Mouse (Mus musculus) layer of hippocampus, adult 2 months (tissue): ENCODE measurements around the gene Gabrb1. TPM values are rescaled to one million over a fixed set of nuclear protein-coding genes. Genes with fewer than 3 reads are reported as not detected.

Source experiments
- DNase-seq, 2 experiments: peaks; one replicate each; pipeline ENCODE4 v3.0.0; 2022; ENCODE audit warnings: low spot score in 2 of 2
- H3K27ac ChIP-seq: fragments of 200-600 bp; 2 replicates; pipeline ENCODE4 v1.8.1; 2022
- H3K4me3 ChIP-seq: fragments of 200-600 bp; 2 replicates; pipeline ENCODE4 v1.8.1; 2022; ENCODE audit warnings: mild to moderate bottlenecking
- CTCF ChIP-seq: fragments of 200-600 bp; conservative IDR thresholded peaks from 2 replicates; pipeline ENCODE4 v1.8.1; 2022; ENCODE audit warnings: antibody characterized with exemption, mild to moderate bottlenecking, moderate library complexity
- long read RNA-seq, 2 experiments: library from polyadenylated mRNA; stranded (forward); transcript quantifications; one replicate each; pipeline ENCODE4 v2.0.0; 2021; ENCODE audit warnings: borderline mapping rate in 2 of 2
- total RNA-seq, 2 experiments: library from RNA; stranded (reverse); gene quantifications; 2 replicates each; pipeline ENCODE4 v1.2.3; 2021

Gene Gabrb1
- total RNA-seq, result 100 to 1,000 TPM; 138 to 147 TPM
- long read RNA-seq, experiment 1, full-length matches to known transcripts, result 38 of 56 reads
- long read RNA-seq, experiment 1, partial matches to known transcripts, result 5 of 56 reads
- long read RNA-seq, experiment 1, other reads (novel, unspliced or antisense), result 13 of 56 reads
- long read RNA-seq, experiment 2, full-length matches to known transcripts, result 55 of 76 reads
- long read RNA-seq, experiment 2, partial matches to known transcripts, result 8 of 76 reads
- long read RNA-seq, experiment 2, other reads (novel, unspliced or antisense), result 13 of 76 reads

DNA sequence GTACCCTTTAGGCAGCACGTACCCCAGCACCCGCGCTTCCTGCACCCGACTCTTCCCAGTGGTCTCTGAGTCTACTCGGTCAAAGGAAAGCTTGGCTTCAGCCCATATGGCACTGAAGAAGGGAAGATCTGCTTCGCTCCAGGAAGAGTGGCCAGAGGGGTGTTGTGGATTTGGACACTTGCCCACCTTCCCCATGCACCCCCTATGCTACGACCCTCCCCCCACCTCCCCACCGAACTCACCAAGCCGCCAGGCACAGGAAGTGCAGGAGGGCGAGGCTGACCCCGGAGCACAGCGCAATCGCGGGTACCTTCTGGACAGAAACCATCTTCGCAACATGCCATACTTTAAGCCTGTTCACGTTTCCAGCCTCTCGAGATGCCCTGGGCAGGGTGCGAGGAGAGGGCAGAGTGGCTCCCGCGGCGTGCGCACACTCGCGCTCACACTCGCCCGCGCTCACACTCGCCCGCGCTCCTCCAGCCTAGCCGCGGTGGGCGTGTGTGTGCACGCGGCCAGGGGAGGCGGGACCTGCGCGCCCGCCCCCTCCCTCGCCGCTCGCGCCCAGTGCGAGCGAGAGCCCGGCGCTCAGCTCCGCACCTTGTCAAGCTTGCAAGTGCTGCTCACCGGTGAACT, at the start of gene Gabrb1:
Gabrb1 (plus strand) TSS at position 632 of the 633 bp plus-strand sequence.
- peak; percentile 32 to 55 for DNase-seq
- no peak for TF ChIP-seq CTCF
- H3K27ac ChIP-seq, result peak within 1 kb of the TSS; percentile 92
- peak within 1 kb of the TSS; percentile 80 for H3K4me3 ChIP-seq

DNA sequence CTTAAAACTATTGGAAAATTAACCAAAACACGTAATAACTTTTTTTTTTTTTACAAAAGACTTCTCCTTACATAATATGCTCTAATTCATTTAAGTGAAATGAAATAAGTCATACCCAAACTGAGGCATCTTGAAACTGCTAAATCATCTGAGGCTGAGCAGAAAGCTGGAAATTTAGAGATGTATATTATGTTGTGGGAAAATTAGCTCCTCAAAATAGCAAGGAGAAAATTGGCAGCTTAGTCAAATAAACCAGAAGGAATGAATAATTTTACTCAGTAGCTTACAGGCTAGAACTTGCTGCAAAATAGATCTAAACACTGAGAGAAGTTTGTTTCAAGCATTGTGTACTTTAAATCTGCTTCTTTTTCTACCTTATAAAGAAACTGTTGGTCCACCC, 49.2 kb upstream of the Gabrb1 start:
- DNase-seq, result no peak
- no peak for TF ChIP-seq CTCF
- Histone ChIP-seq H3K27ac (0 out of 2 replicates have a peak overlapping the region, but pooled peaks have one; percentile 7), H3K4me3 (no peak overlapping the region)

DNA sequence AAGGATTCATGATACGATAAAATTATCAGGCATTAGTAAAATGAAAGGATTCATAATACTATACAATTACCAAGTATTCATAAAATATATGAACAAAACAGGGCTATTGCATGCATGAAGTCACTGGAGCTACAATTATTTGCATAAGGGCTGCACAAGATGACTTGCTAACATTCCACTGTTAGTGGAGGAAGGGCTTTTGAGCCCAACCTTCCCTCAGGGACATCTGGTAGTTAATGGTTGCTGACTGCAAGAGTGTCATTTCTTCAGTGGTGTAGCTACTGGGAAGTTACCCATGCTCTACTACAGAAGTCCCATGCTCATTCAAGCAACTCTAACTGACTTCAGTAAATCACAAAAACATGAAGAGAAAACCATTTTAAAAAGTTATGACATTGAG, 43.6 kb upstream of the Gabrb1 start:
- DNase-seq, result no peak
- TF ChIP-seq CTCF, result no peak
- no peak overlapping the region for H3K27ac ChIP-seq
- H3K4me3 ChIP-seq, result no peak overlapping the region

DNA sequence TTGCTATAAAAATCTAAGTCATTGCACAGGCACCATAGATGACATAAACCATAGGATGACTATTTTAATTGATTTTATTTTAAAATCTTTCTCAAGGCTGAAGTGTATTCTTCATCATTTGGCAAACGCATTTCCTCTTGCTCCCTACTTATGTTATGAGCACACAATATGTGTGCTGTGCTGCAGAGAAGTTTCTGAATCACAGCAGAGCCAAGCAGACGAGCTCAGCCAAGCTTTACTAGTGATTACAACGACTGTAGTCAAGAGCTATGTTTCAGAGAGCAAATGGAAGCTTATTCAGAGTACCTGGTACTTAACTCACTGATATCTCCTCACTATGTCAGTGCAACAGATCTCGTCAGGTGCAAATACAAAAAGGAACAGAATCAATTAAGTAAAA, 41.2 kb upstream of the Gabrb1 start:
- no peak for DNase-seq
- TF ChIP-seq CTCF, result no peak
- Histone ChIP-seq H3K27ac (no peak overlapping the region), H3K4me3 (no peak overlapping the region)

DNA sequence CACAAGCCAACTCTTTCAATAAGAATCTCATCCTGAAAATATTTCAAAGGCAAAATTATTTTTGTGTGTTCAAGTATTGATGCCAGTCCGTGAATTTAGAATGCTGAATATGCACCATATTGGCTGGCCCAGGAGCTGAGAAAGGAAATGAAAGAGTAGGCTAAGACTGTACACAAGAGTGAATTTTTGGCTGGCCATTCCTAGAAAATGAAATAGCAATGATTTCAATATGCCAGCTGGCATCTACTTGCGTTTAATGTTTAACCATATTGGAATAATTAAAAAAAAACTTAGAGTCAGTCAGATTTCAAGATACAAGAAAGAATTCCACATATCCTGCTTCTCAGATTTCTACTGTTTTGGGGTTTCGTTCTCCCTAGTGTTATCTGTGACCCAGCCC, 30.1 kb upstream of the Gabrb1 start:
- peak in 1 of 2 experiments; percentile 28 for DNase-seq
- no peak for TF ChIP-seq CTCF
- Histone ChIP-seq H3K27ac (no peak overlapping the region), H3K4me3 (no peak overlapping the region)

DNA sequence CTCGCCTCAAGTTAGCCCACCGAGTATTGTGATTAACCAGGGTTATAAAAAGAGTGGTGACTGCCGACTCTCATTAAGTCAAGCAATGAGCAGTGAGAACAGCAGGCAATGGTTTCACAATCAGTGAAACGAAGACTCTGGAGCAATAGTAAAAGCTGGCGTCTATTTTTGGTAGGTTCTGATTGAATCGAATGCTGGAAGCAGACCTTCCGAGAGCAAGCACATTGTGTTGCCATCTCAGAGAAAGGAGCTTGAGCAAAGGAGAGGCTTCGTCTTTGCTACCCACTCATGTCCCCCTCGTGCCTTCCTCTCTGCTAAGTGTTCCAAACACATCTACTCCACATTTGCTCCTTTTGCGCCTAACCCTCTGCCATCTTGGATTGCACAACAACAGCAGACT, 18.1 kb upstream of the Gabrb1 start:
- DNase-seq, result peak; percentile 46 to 53
- peak overlapping the region; percentile 80 for H3K27ac ChIP-seq
- TF ChIP-seq CTCF, result no peak
- H3K4me3 ChIP-seq, result no peak overlapping the region

DNA sequence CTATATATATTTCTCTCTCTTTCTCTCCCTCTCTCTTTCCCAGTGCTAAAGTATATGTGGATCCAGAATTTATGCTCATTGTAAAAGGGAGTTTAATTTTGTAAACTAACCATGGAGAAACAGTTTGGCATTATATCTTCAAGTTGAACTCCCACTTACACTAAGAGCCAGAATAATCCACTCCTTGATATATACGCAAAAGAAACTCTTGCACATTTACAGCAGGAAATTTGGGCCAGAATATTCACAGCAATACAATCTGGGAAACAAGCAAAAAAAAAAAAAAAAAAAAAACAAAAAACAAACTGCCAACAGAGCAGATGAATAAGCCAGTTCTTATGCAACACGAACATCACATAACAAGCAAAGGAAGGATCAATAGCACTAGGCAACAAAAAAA, 9.8 kb upstream of the Gabrb1 start:
- no peak for DNase-seq
- TF ChIP-seq CTCF, result no peak
- Histone ChIP-seq H3K27ac (peak overlapping the region; percentile 84), H3K4me3 (no peak overlapping the region; the same call in 1 of the 2 replicates)

DNA sequence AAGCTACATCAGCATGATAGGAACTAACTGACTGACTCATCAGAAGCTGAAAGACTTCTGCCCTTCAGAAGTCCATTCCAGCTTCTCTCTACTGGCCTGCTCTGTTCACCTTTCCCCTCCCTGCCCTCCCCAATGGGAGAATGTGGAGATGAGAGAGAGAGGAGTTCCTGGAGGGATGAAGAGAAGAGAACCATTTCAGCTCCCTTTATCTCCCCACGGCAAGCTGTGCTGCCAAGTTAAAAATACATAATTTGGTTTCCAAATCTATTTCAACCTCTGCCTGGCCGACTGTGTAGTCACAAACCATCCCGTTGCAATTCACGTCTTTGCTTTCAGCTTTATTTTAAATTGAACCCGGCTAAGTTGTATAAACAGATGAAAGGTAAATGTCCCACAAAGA, 3.9 kb upstream of the Gabrb1 start:
- Histone ChIP-seq H3K27ac (peak overlapping the region; percentile 46; the same call in 1 of the 2 replicates), H3K4me3 (no peak overlapping the region; the same call in 1 of the 2 replicates)
- no peak for DNase-seq
- no peak for TF ChIP-seq CTCF

DNA sequence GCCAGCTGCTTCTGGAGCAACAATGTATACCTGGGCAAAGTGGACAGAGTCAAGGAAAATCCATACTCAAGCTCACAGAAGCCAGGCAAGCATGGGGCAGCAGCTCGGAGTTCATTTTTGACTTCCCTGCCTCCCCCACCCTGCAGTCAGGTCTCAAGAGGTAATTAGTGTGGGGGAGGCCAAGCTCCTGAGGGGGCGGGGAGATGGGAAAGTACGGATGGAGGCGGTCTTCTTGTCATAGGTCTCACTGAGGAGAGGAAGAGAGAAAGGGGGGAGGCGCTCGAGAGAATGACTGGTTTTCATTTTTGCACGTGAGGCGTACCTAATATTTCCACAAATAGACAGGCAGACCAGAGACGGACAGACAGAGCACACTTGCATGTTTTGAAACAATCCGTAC, 1.1 kb upstream of the Gabrb1 start:
- Histone ChIP-seq H3K4me3 (peak overlapping the region; percentile 80), H3K27ac (peak overlapping the region; percentile 92)
- peak; percentile 40 to 47 for DNase-seq
- no peak for TF ChIP-seq CTCF

DNA sequence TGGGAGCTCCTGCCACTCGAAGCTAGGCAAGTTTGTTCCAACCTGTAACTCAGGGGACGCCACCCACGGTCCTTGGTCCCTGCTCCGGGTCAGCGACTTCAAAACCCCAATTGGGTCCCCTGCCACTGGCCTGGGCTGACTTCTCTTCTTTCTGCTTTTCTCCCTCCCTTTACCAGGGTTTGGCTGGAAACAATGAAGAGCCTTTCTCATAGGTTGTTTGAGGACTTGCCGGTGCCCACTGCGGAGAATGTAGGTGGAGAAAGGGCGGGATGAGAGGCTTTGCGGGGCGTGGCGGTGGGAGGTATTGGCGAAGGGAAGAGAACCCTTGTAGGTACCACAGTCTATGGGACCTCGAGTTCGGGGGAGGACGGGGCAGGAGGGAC, 193 bp downstream of the Gabrb1 start, which contains the start of gene Gabra4:
Gabra4 (minus strand) TSS at position 194 of the 383 bp plus-strand sequence.
- Histone ChIP-seq H3K4me3 (peak within 1 kb of the TSS; percentile 80), H3K27ac (peak within 1 kb of the TSS; percentile 92)
- no peak for TF ChIP-seq CTCF
- DNase-seq, result peak in 1 of 2 experiments; percentile 37

DNA sequence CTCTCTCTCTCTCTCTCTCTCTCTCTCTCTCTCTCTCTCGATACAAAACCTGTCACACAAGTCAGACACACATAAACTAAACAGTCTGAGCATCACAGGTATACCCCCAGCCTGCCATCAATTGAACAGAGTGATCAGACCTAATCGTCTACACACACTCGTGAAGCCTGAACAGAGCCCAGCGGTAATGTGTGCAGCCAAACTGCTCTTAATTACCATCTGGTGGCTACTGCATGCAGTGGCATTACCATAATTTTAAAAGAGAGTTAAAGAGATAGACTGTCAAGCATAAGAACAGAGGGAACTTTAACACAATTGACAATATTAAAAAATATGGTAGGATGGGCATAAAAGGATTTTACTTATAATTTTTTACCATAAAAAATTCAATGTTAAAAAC, 7.7 kb downstream of the Gabrb1 start:
- H3K27ac ChIP-seq, result no peak overlapping the region
- no peak overlapping the region for H3K4me3 ChIP-seq
- peak in 1 of 2 experiments; percentile 30 for DNase-seq
- TF ChIP-seq CTCF, result peak; percentile 71

DNA sequence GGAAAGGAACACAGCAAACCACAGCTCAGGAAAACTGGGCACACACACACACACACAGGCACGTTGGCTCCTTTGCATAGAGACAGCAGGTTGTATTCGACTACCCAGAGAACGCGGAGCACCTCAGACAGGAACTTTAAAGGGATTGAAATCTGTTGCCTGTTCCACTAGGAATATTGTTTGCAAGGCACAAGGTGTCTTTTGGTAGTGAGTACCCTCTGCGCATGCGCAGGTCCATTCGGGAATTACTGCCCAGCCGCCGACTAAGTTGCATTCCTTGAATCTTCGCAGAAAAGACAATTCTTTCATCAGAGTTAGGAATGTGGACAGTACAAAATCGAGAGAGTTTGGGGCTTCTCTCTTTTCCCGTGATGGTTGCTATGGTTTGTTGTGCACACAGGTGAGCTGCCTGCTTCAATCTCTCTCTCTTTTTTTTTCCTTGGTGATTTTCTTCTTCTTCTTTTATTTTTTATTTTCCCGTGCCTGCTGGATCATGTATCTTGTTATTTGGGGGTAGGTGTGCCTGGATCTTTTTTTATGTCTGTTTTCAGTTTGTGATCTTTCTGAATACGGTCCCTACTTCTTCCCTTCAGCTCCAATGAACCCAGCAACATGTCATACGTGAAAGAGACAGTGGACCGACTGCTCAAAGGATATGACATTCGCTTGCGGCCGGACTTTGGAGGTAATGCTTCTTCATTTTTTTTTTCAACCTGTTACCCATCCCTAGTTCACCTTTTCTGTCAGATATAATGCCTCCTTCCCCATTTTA, 42.0 kb downstream of the Gabrb1 start:
- TF ChIP-seq CTCF, result no peak
- peak overlapping the region; percentile 87 for H3K4me3 ChIP-seq
- peak; percentile 78 for DNase-seq
- H3K27ac ChIP-seq, result peak overlapping the region; percentile 98
